Mouse (Mus musculus): ENCODE results near the gene Cavin4. TPM values are rescaled to one million over a fixed set of nuclear protein-coding genes. Genes with fewer than 3 reads are reported as not detected.

Cavin4 gene
- total RNA-seq, 2 experiments from 2014 or later: 105 to 112 TPM

GRCm38 (mm10) chr4:48697302-48697701 lies 34.0 kb downstream of the Cavin4 start:
- intact Hi-C loops (cut with DNase I): loop anchor here (10.0 kb wide), 1 partner anchor 627 kb away; no protein-coding TSS in a partner anchor
- DNase-seq (ENCODE audit: low spot score): no peak

- intact Hi-C loops (cut with DNase I): no loop called here
Measured at GRCm38 (mm10) chr4:48715865-48716650, 52.7 kb downstream of the Cavin4 start.

GRCm38 (mm10) chr4:48716817-48717216 lies 53.5 kb downstream of the Cavin4 start:
- DNase-seq (ENCODE audit: low spot score): no peak
- intact Hi-C loops (cut with DNase I): no loop called here

More at GRCm38 (mm10) chr4:48715865-48716650, 52.7 kb downstream of the Cavin4 start:
- no peak for DNase-seq (ENCODE audit: low spot score)

Other genes with a start within 250 kb of the Cavin4 start
- 1 to 10 TPM; 7.6 to 8.2 TPM for gene Tex10, start 190.1 kb upstream of the Cavin4 start, total RNA-seq (2021)
- 10 to 100 TPM; 21.4 to 21.5 TPM for gene Msantd3, start 123.6 kb upstream of the Cavin4 start, total RNA-seq (2021)
- gene Tmeff1, start 78.3 kb upstream of the Cavin4 start, total RNA-seq (2021): 10 to 100 TPM; 11.6 to 12.0 TPM